Mouse (Mus musculus): Measurements from ENCODE around the gene Gm5478.
"Not testable (repeated sequence)": the region's sequence is repeated elsewhere in the genome, so short reads cannot be mapped to it uniquely, and the experiment has no call there.

The Gm5478 gene

DNA sequence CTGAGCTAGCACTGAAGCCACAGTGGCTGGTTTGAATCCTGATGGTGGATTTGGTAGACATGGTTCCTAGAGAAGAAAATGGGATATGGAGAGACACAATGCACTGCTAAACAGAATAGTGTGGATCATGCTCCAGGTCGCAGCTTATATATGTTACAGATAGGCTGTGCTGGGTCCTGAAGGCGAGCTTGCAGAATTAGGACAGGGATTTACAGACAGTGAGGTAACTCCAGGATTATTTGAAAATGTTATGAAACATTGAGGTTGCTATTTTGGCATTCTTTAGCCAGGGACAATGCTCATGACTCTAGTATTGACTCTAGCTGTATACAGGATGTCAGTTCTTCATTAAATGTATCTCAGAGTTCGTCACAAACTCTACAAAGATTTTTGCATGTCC is at the start of gene Gm5478:
Gene Gm5478, minus strand, starts transcription at position 101 of the 400 bp plus-strand sequence.
- no peak for DNase-seq (ENCODE audit: extremely low read depth, low read depth, low spot score)

DNA sequence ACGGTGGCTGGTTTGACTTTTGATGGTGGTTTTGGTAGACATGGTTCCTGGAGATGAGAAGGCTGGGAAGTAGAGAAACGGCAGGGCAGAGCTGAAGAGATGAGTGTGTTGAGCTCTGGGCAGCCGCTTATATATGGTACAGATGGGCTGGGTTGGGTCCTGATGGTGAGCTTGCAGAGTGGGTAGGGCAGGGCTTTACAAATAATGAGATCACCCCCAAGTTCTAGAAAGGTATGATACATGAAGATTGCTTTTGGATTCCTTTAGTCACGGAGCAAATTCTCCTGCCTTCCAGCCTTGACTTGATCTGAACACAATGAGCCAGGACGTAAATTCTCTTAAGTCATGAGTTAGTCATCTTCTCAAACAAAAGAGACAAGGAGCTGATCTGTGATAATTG is 47.0 kb upstream of the Gm5478 start, which contains the start of gene Krt6a:
Gene Krt6a, minus strand, starts transcription at position 101 of the 400 bp plus-strand sequence.
- DNase-seq (ENCODE audit: extremely low read depth, low read depth, low spot score), result no peak

DNA sequence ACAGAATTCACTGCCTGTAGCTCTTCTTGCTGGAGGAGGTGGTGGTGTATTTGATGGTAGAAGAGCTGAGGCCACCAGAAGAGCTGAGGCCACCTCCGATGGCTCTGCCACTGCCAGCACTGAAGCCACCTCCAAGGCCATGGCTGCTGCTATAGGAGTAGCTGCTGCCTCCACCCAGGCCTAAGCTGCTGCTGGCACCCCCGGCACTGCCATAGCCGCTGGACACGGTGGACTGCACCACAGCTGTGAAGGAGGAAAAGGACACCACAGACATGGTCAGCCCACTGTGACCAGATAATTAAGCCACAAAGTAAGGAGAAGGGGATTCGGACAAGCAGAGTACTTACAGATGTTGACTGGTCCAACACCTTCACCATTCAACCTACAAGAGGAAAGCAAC is 43.3 kb upstream of the Gm5478 start:
- not testable (repeated sequence) for DNase-seq (ENCODE audit: extremely low read depth, low read depth, low spot score)

- no peak for DNase-seq (ENCODE audit: extremely low read depth, low read depth, low spot score)
Measured at GRCm38 (mm10) chr15:101688161-101688560, 41.0 kb upstream of the Gm5478 start.

- DNase-seq (ENCODE audit: extremely low read depth, low read depth, low spot score), result no peak
Measured at GRCm38 (mm10) chr15:101680187-101680586, 33.0 kb upstream of the Gm5478 start, which contains the start of gene Krt6b. Krt6b (minus strand) TSS chr15:101680287.

- no peak for DNase-seq (ENCODE audit: extremely low read depth, low read depth, low spot score)
Measured at GRCm38 (mm10) chr15:101675978-101676377, 28.8 kb upstream of the Gm5478 start.

DNA sequence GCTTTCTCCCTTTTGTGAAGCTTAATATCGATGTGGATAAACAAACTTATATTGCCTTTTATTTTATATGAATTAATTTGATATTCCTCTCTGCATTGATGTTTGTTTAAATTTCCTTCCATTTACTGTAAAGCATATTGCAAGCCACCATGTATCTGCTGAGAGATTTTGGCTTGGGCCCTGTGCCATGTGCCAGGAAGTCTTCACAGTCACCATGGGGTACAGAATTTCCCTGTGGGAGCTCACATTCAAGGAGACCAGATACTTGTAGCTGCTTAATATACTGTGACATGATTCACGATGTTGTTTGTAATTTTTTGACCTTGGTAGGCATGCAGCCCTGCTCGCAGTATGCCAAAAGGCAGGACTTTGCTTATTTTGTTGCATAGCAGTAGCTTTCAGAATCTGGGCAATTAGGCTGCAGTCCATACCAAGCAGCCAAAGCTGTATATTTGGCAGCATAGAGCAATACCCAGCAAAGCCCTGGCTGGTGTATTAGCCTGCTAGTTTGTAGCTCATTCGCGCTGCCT is 5.6 kb upstream of the Gm5478 start:
- no peak for DNase-seq (ENCODE audit: extremely low read depth, low read depth, low spot score)

DNA sequence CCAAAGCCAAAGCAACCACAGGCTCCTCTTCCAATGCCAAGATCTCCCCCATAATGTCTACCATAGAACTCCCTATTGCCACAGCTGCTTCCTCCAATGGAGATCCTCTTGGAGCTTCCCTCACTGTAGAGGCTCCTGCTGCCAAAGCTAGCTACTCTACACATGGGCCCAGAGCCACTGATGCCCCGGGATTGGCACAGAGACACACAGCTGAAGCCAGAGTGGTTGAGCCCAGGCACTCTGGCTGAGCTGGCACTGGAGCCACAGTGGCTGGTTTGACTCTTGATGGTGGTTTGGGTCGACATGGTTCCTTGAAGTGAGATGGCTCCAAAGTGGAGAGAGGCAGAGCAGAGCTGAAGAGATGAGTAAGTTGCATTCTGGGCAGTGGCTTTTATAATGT is 19.3 kb downstream of the Gm5478 start, which contains the start of gene Gm5414:
Gene Gm5414, minus strand, starts transcription at position 305 of the 400 bp plus-strand sequence.
- no peak for DNase-seq (ENCODE audit: extremely low read depth, low read depth, low spot score)

DNA sequence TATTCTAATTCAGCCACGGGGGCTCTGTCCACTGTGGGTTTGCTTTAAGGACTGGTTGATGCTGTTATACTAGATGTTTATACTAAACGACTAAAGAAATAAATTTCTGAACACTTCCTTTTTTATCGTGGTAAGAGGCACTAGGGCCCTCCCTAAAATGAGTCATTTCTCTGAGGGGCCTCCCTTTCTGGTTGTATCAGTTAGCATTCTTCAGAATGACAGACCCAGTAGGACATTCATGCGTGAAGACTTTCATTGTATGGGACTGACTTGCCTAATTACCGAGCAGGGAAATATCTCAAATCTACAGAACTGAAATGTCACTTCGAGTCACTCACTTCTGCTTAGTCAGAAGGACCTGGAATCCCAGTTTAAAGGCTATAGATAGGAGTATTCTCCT is 48.1 kb downstream of the Gm5478 start:
- no peak for DNase-seq (ENCODE audit: extremely low read depth, low read depth, low spot score)
